Mouse (Mus musculus) liver, adult 2 months (tissue): ENCODE data around the gene Rps6ka4. TPM values are rescaled to one million over a fixed set of nuclear protein-coding genes. Genes with fewer than 3 reads are reported as not detected.

ENCODE experiments used
- DNase-seq: peaks from one replicate; pipeline ENCODE4 v3.0.0-alpha.2; 2011; ENCODE audit warnings: low read depth, low spot score; ENCODE audit errors: extremely low read depth
- H3K27ac ChIP-seq: fragments of 200-500 bp; replicated peaks from 2 replicates; pipeline ENCODE4 v1.5.1; 2012; ENCODE audit warnings: low read depth, mild to moderate bottlenecking, control low read depth, inconsistent platforms, low read length; ENCODE audit not compliant: insufficient read depth
- H3K27me3 ChIP-seq: fragments of 200-500 bp; 2 replicates; pipeline ENCODE4 v1.6.1; 2012; ENCODE audit warnings: mild to moderate bottlenecking, moderate library complexity, low read length, inconsistent platforms; ENCODE audit not compliant: control insufficient read depth, insufficient read depth
- H3K36me3 ChIP-seq: fragments of 200-500 bp; 2 replicates; pipeline ENCODE4 v1.6.1; 2012; ENCODE audit warnings: low read length, inconsistent platforms; ENCODE audit not compliant: control insufficient read depth, insufficient read depth
- H3K4me1 ChIP-seq: fragments of 200-500 bp; 2 replicates; pipeline ENCODE4 v1.6.1; 2011; ENCODE audit warnings: low read length; ENCODE audit not compliant: control insufficient read depth, insufficient read depth
- H3K4me3 ChIP-seq: fragments of 200-500 bp; 2 replicates; pipeline ENCODE4 v1.5.1; 2011; ENCODE audit warnings: low read depth, mild to moderate bottlenecking, control low read depth, low read length, moderate library complexity; ENCODE audit not compliant: insufficient read depth
- H3K79me2 ChIP-seq: fragments of 200-500 bp; 2 replicates; pipeline ENCODE4 v1.6.1; 2012; ENCODE audit warnings: inconsistent platforms, mild to moderate bottlenecking, low read length, moderate library complexity; ENCODE audit not compliant: control insufficient read depth, insufficient read depth
- H3K9ac ChIP-seq: fragments of 200-500 bp; 2 replicates; pipeline ENCODE4 v1.6.1; 2012; ENCODE audit warnings: low read depth, mild to moderate bottlenecking, control low read depth, inconsistent platforms, low read length
- CTCF ChIP-seq: fragments of 200-500 bp; IDR thresholded peaks from 2 replicates; pipeline ENCODE4 v1.5.1; 2011; ENCODE audit warnings: low read depth, low read length, control low read depth
- POLR2A ChIP-seq: fragments of 200-500 bp; IDR thresholded peaks from 2 replicates; pipeline ENCODE4 v1.6.1; 2011; ENCODE audit warnings: low read length, control low read depth; ENCODE audit not compliant: insufficient read depth; ENCODE audit errors: extremely low read depth
- WGBS: fragments of 180-500 bp; shearing (Covaris S2); methylation state at CpG from one replicate; pipeline ENCODE4 v1.1.7; 2018; 5-methylcytosine and 5-hydroxymethylcytosine counted together
- polyA plus RNA-seq: library from polyadenylated mRNA; depleted of rRNA; stranded (reverse); fragments of >200 nt; gene quantifications from 2 replicates; pipeline ENCODE4 v1.2.3, GENCODE M21; 2012
- total RNA-seq: library from RNA; depleted of rRNA; stranded (reverse); fragments of >200 nt; gene quantifications from 2 replicates; pipeline ENCODE4 v1.2.3, GENCODE M21; 2014

Gene Rps6ka4
- total and polyA plus RNA-seq, 2 experiments, result 3.9 to 8.4 TPM

- TF ChIP-seq CTCF (no peak), POLR2A (no peak)
- DNase-seq, result no peak
- Histone ChIP-seq H3K27me3 (peaks cover 12% of the 10 kb centered on the region; the same call in 1 of the 2 replicates), H3K27ac (no peak overlapping the region), H3K4me1 (no peaks in the 10 kb centered on the region), H3K79me2 (no peaks in the 10 kb centered on the region), H3K4me3 (no peak overlapping the region), H3K9ac (no peak overlapping the region), H3K36me3 (no peaks in the 10 kb centered on the region)
- WGBS, result 13% methylated on average over 31 of the region's 31 CpGs
Observed at GRCm38 (mm10) chr19:6847841-6848517, 7.5 kb upstream of the Rps6ka4 start.

GRCm38 (mm10) chr19:6846050-6846449 lies 5.6 kb upstream of the Rps6ka4 start:
- no peaks in the 10 kb centered on the region for H3K4me1 ChIP-seq
- WGBS, result 83% methylated on average over 4 of the region's 4 CpGs
- H3K36me3 ChIP-seq, result no peaks in the 10 kb centered on the region
- H3K9ac ChIP-seq, result no peak overlapping the region
- TF ChIP-seq POLR2A, result no peak
- no peak for TF ChIP-seq CTCF
- no peak overlapping the region for H3K27ac ChIP-seq
- no peak for DNase-seq
- no peaks in the 10 kb centered on the region for H3K79me2 ChIP-seq
- peaks cover 12% of the 10 kb centered on the region; the same call in 1 of the 2 replicates for H3K27me3 ChIP-seq
- H3K4me3 ChIP-seq, result no peak overlapping the region

GRCm38 (mm10) chr19:6842353-6842752 lies 1.9 kb upstream of the Rps6ka4 start:
- 95% methylated on average over 1 of the region's 1 CpGs for WGBS
- Histone ChIP-seq H3K4me1 (peaks cover 4% of the 10 kb centered on the region; the same call in 1 of the 2 replicates), H3K79me2 (no peaks in the 10 kb centered on the region), H3K36me3 (no peaks in the 10 kb centered on the region), H3K9ac (no peak overlapping the region), H3K27ac (no peak overlapping the region), H3K27me3 (peaks cover 3% of the 10 kb centered on the region; the same call in 1 of the 2 replicates), H3K4me3 (no peak overlapping the region)
- no peak for TF ChIP-seq POLR2A
- no peak for TF ChIP-seq CTCF
- no peak for DNase-seq

- Histone ChIP-seq H3K36me3 (no peaks in the 10 kb centered on the region), H3K79me2 (no peaks in the 10 kb centered on the region), H3K4me3 (no peak overlapping the region), H3K4me1 (peaks cover 4% of the 10 kb centered on the region; the same call in 1 of the 2 replicates), H3K27me3 (no peaks in the 10 kb centered on the region), H3K9ac (no peak overlapping the region), H3K27ac (no peak overlapping the region)
- no peak for TF ChIP-seq CTCF
- no peak for DNase-seq
- WGBS, result 38% methylated on average over 3 of the region's 3 CpGs
Observed at GRCm38 (mm10) chr19:6841292-6841597, 809 bp upstream of the Rps6ka4 start.

- peaks cover under 1% of the 10 kb centered on the region; the same call in 1 of the 2 replicates for H3K36me3 ChIP-seq
- H3K27ac ChIP-seq, result no peak overlapping the region
- peaks cover 4% of the 10 kb centered on the region; the same call in 1 of the 2 replicates for H3K4me1 ChIP-seq
- H3K4me3 ChIP-seq, result peak overlapping the region; percentile 95
- peak overlapping the region; percentile 77 for H3K9ac ChIP-seq
- no peak for DNase-seq
- WGBS, result 15% methylated on average over 45 of the region's 46 CpGs
- no peaks in the 10 kb centered on the region for H3K79me2 ChIP-seq
- TF ChIP-seq POLR2A, result no peak
- TF ChIP-seq CTCF, result no peak
- H3K27me3 ChIP-seq, result no peaks in the 10 kb centered on the region
Observed at GRCm38 (mm10) chr19:6839615-6840474, 591 bp downstream of the Rps6ka4 start.
